Mouse (Mus musculus): Measurements from ENCODE around the gene St6galnac3. TPM values are rescaled to one million over a fixed set of nuclear protein-coding genes. Genes with fewer than 3 reads are reported as not detected.
A peak's percentile ranks its signal among the peaks of the same experiment; 100 is the strongest.

St6galnac3 gene
- polyA plus RNA-seq, 1 experiment from 2014 or later, result 12.2 TPM

DNA sequence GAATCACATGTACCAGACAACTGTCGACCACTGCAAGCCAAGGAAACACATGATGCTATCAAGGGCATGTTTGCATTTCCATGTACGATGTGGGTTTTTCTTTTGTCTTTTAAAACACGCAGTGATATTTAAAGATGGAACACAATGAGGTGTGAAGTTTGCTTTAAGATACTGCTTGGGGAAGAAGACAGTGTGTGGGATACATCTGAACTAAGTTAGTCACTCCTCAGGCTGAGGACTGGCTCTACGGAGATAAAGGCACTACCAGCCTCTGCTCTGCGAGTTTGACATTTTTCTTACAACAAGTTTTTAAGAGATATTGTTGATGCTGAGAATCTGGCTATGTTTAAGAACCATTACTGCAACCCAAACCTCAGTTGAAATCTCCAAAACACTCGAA, 316.6 kb downstream of the St6galnac3 start:
- TF ChIP-seq CTCF (IDR thresholded peaks at IDR 0.05), result no peak
- ChIA-PET POLR2A (no interaction called here), CTCF (interaction anchor here (1.2 to 2.6 kb wide), 4 partner anchors 8 to 102 kb away, joined by 3 to 10 read pairs (median 8); no protein-coding TSS in a partner anchor)
- no peaks in the 10 kb centered on the region for H3K27me3 ChIP-seq
- in situ Hi-C loops (cut with MboI; ENCODE audit: low pct_unique_long_range_greater_than_20kb), result no loop called here
- DNase-seq (ENCODE audit: low read depth, low spot score), result no peak
- no peak for ATAC-seq

DNA sequence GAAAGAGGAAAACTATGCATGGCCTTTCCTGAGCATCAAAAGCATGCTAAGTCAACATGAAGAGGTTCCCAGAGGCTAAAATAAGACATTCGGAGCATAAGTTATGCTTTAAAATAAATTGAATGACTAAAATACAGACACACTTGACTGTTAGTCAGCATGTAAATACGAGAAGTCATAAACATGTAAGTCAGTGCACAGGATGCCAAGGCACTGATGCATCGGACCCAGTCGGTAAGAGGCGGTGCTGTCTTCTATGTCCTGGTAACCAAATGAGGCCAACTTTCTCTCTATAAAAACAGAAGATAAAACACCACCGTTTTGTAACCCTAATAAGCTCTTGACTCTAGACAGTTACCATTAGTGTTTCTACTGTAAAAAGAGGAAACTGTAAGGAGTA, 317.3 kb downstream of the St6galnac3 start:
- CTCF ChIA-PET, result interaction anchor here (1.2 to 2.6 kb wide), 3 partner anchors 10 to 102 kb away, joined by 3 to 9 read pairs (median 3); no protein-coding TSS in a partner anchor

DNA sequence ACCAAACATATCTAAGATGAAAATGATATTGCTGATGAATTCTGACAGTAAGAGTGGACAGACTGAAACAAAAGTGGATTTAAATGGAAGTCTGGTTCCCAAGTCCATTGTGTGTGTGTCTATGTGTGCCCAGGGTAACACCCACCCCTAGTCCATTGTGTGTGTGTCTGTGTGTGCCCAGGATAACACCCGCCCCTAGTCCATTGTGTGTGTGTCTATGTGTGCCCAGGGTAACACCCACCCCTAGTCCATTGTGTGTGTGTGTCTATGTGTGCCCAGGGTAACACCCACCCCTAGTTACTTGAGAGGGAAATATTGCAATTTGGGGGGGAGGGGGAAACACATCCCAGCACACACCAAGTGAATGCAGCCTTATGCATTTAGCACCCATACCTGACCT, 318.1 kb downstream of the St6galnac3 start:
- POLR2A ChIA-PET, result no interaction called here

More for the DNA sequence above, 317.3 kb downstream of the St6galnac3 start:
- ATAC-seq, result peak; percentile 62
- no peaks in the 10 kb centered on the region for H3K27me3 ChIP-seq
- in situ Hi-C loops (cut with MboI; ENCODE audit: low pct_unique_long_range_greater_than_20kb), result no loop called here
- TF ChIP-seq CTCF (IDR thresholded peaks at IDR 0.05), result no peak
- DNase-seq (ENCODE audit: low read depth, low spot score), result peak; percentile 53
- POLR2A ChIA-PET, result no interaction called here

GRCm38 (mm10) chr3:153406220-153406619, 318.8 kb downstream of the St6galnac3 start:
- ChIA-PET CTCF (interaction anchor here (1.4 to 2.6 kb wide), 3 partner anchors 8 to 11 kb away, joined by 3 to 9 read pairs (median 5); no protein-coding TSS in a partner anchor), POLR2A (no interaction called here)
- in situ Hi-C loops (cut with MboI; ENCODE audit: low pct_unique_long_range_greater_than_20kb), result no loop called here
- TF ChIP-seq CTCF (IDR thresholded peaks at IDR 0.05), result no peak
- no peaks in the 10 kb centered on the region for H3K27me3 ChIP-seq
- ATAC-seq, result no peak
- DNase-seq (ENCODE audit: low read depth, low spot score), result no peak

More for the DNA sequence above, 318.1 kb downstream of the St6galnac3 start:
- in situ Hi-C loops (cut with MboI; ENCODE audit: low pct_unique_long_range_greater_than_20kb), result no loop called here
- ATAC-seq (no peak), DNase-seq (ENCODE audit: low read depth, low spot score) (no peak)
- no peaks in the 10 kb centered on the region for H3K27me3 ChIP-seq
- TF ChIP-seq CTCF (IDR thresholded peaks at IDR 0.05), result no peak
- CTCF ChIA-PET, result interaction anchor here (1.2 to 2.6 kb wide), 4 partner anchors 9 to 101 kb away, joined by 3 to 9 read pairs (median 4); no protein-coding TSS in a partner anchor

DNA sequence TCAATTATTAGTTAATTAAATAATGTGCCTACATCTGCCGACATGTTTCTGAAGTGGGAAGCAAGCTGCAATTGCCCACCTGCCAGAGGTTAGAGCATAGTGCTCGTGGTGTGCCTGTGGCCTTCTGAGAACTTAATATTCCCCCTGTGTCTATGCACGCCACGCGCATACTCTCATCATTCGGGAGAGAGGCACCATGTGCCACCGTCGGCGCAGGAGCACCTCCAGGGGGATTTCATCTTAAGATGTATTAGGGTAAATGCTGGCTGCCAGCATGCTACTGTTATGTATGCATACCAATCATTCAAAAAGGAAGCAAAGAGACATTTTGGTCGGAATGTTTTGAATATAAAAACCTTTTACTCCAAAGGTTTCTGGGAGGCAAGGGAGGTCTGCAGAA, 319.3 kb downstream of the St6galnac3 start:
- TF ChIP-seq CTCF (IDR thresholded peaks at IDR 0.05), result no peak
- DNase-seq (ENCODE audit: low read depth, low spot score) (no peak), ATAC-seq (no peak)
- in situ Hi-C loops (cut with MboI; ENCODE audit: low pct_unique_long_range_greater_than_20kb), result no loop called here
- ChIA-PET POLR2A (interaction anchor here (0.5 to 1.2 kb wide), 2 partner anchors 11 to 70 kb away, joined by 3 to 5 read pairs; no protein-coding TSS in a partner anchor), CTCF (interaction anchor here (1.1 to 2.6 kb wide), 3 partner anchors 10 to 22 kb away, joined by 3 to 9 read pairs (median 5); no protein-coding TSS in a partner anchor)
- H3K27me3 ChIP-seq, result no peaks in the 10 kb centered on the region

DNA sequence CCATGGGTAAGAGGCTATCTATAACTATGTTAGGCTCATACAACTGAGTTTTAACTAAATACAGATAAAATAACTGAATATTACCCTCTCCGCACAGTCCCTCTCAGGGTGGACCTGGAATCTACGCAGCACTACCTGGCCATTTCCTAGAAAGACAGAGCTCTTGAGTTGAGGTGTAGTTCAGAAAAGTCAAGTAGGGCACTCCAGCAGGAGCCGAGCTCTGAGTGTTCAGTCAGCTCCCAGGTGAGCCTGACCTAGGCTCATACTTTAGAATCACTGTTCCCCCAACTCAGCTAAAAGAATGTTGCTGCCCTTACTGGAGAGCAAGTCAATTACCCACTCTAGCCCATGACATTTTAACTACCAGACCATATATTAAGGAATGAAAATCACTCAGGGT, 324.7 kb downstream of the St6galnac3 start:
- TF ChIP-seq CTCF (IDR thresholded peaks at IDR 0.05), result no peak
- DNase-seq (ENCODE audit: low read depth, low spot score) (no peak), ATAC-seq (no peak)
- CTCF ChIA-PET, result interaction anchor here (1.2 to 2.3 kb wide), 3 partner anchors 9 to 16 kb away, joined by 3 to 10 read pairs (median 3); no protein-coding TSS in a partner anchor
- in situ Hi-C loops (cut with MboI; ENCODE audit: low pct_unique_long_range_greater_than_20kb), result no loop called here
- POLR2A ChIA-PET, result interaction anchor here (0.9 to 1.4 kb wide), 2 partner anchors 9 to 156 kb away, joined by 3 read pairs; no protein-coding TSS in a partner anchor
- H3K27me3 ChIP-seq, result no peaks in the 10 kb centered on the region

GRCm38 (mm10) chr3:153399574-153399973, 325.4 kb downstream of the St6galnac3 start:
- DNase-seq (ENCODE audit: low read depth, low spot score), result peak; percentile 83
- ChIA-PET POLR2A (interaction anchor here (1.2 to 1.4 kb wide), 2 partner anchors 10 to 25 kb away, joined by 3 read pairs; no protein-coding TSS in a partner anchor), CTCF (interaction anchor here (1.2 to 2.3 kb wide), 4 partner anchors 10 to 16 kb away, joined by 3 to 10 read pairs (median 3); no protein-coding TSS in a partner anchor)
- H3K27me3 ChIP-seq, result no peaks in the 10 kb centered on the region
- in situ Hi-C loops (cut with MboI; ENCODE audit: low pct_unique_long_range_greater_than_20kb), result no loop called here
- TF ChIP-seq CTCF (IDR thresholded peaks at IDR 0.05), result peak; percentile 5
- no peak for ATAC-seq

- H3K27me3 ChIP-seq, result no peaks in the 10 kb centered on the region
- ChIA-PET POLR2A (no interaction called here), CTCF (interaction anchor here (1.0 kb wide), 1 partner anchor 9 kb away, joined by 3 read pairs; no protein-coding TSS in a partner anchor)
- in situ Hi-C loops (cut with MboI; ENCODE audit: low pct_unique_long_range_greater_than_20kb), result no loop called here
- ATAC-seq, result no peak
- TF ChIP-seq CTCF (IDR thresholded peaks at IDR 0.05), result no peak
- DNase-seq (ENCODE audit: low read depth, low spot score), result no peak
These were observed 327.2 kb downstream of the St6galnac3 start for GRCm38 (mm10) chr3:153397726-153398125.

DNA sequence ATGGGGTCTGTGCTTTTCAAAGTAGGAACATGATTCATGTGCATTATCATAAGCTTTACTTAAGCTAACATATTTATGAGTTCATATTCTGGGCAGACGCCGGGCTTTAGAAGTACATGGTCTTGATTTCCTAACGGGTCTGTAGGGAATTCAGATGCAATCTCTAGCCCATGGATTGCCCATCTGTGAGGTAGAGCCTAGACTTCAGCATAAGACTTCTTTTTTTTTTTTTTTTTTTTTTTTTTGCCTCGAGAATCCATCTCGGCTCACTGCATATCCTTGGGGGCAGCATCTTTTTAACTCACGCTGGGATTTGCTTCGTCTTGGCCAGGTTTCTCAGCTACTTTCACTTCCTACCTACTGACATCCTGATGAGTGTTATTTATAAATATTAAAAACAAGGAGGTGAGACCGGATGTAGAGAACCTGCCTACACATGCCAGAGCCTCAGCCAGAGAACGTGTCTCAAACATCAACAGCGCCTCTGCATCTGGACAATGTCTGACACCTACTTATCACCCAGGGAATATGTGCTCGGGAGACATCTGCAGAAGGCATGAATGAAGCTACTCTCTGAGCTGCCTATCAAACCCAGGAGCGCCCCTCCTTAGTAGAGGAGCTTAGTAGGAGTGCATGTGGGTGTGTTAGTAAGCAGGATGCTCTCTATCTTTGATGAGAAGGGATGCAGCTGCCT, 328.5 kb downstream of the St6galnac3 start:
- CTCF ChIA-PET, result interaction anchor here (0.6 to 1.6 kb wide), 4 partner anchors 10 to 38 kb away, joined by 3 to 5 read pairs (median 3); no protein-coding TSS in a partner anchor
- no peak for DNase-seq (ENCODE audit: low read depth, low spot score)
- in situ Hi-C loops (cut with MboI; ENCODE audit: low pct_unique_long_range_greater_than_20kb), result no loop called here
- no peak for TF ChIP-seq CTCF (IDR thresholded peaks at IDR 0.05)
- POLR2A ChIA-PET, result interaction anchor here (0.7 kb wide), 3 partner anchors 17 to 165 kb away, joined by 3 to 11 read pairs (median 8); no protein-coding TSS in a partner anchor
- no peaks in the 10 kb centered on the region for H3K27me3 ChIP-seq
- no peak for ATAC-seq

- ATAC-seq (no peak), DNase-seq (ENCODE audit: low read depth, low spot score) (no peak)
- no peaks in the 10 kb centered on the region for H3K27me3 ChIP-seq
- TF ChIP-seq CTCF (IDR thresholded peaks at IDR 0.05), result no peak
- CTCF ChIA-PET, result interaction anchor here (1.6 kb wide), 1 partner anchor 11 kb away, joined by 5 read pairs; no protein-coding TSS in a partner anchor
- in situ Hi-C loops (cut with MboI; ENCODE audit: low pct_unique_long_range_greater_than_20kb), result no loop called here
- POLR2A ChIA-PET, result no interaction called here
These were observed 329.6 kb downstream of the St6galnac3 start for GRCm38 (mm10) chr3:153395351-153395750.

GRCm38 (mm10) chr3:153394751-153395150, 330.2 kb downstream of the St6galnac3 start:
- in situ Hi-C loops (cut with MboI; ENCODE audit: low pct_unique_long_range_greater_than_20kb), result no loop called here
- ATAC-seq, result no peak

More at GRCm38 (mm10) chr3:153394751-153395150, 330.2 kb downstream of the St6galnac3 start:
- ChIA-PET CTCF (no interaction called here), POLR2A (no interaction called here)
- DNase-seq (ENCODE audit: low read depth, low spot score), result no peak
- no peaks in the 10 kb centered on the region for H3K27me3 ChIP-seq
- no peak for TF ChIP-seq CTCF (IDR thresholded peaks at IDR 0.05)

All from Patski (cell line).